ENCODE assay signal across 14 mouse cellular contexts in the genomic region with DNA sequence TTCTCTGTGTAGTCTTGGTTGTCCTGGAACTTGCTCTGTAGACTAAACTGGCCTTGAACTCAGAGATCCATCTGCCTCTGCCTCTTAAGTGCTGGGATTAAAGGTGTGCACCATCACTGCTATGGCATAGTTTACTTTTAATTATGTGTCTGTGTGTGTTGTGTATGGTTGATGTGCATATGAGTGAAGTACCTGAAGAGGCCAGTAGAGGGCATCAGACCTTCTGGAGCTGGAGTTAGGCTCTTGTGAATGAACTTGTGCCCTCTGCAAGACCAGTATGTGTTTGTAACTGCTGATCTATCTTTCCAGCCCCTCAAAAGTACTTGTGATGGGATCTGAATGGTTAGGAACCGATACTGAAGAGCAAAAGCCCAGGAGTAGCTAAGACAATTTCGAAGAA. TPM values are rescaled to one million over a fixed set of nuclear protein-coding genes. Genes with fewer than 3 reads are reported as not detected.
DNase-seq lines count a peak whose midpoint lies in the region; ATAC-seq and TF ChIP-seq lines count a peak whose summit lies in the region.
"Had no signal": no experiment of that assay in that cellular context is flagged by ENCODE, and none has a peak within 500 bp of the region (broad histone marks: within the 10 kb centered on the region; RNA-seq: fewer than 3 reads in every experiment).

No protein-coding gene starts in this region.

- H3K27me3 ChIP-seq in kidney, postnatal 0 days (ENCODE audit: insufficient read depth, low read length) = peaks cover 7% of the 10 kb centered on the region

- DNase-seq in CD4-positive, CD25-positive, alpha-beta regulatory T cell, adult 2 months (ENCODE audit: low read depth, low spot score) = peak; percentile 18
- DNase-seq in kidney, postnatal 0 days (ENCODE audit: low spot score) = no peak
- no peak for DNase-seq in kidney, adult 8-10 months
- DNase-seq in 3T3-L1 (ENCODE audit: low read depth, low spot score) = peak; percentile 47
- no peak for DNase-seq in brain, embryonic 14.5 days (ENCODE audit: low read depth)
- DNase-seq in T-cell, adult 2 months (ENCODE audit: low spot score) = no peak
- DNase-seq: heart, adult 18-20 months; kidney, postnatal 14 days; layer of hippocampus, postnatal 36 days had no signal

- H3K27ac ChIP-seq in kidney, postnatal 0 days = no peak overlapping the region
- H3K27ac ChIP-seq: hindbrain, embryonic 13.5 days had no signal

- no peak for ATAC-seq in CD4-positive, CD25-positive, alpha-beta regulatory T cell, adult 4 months
- no peak for ATAC-seq in kidney, postnatal 0 days (replicated peaks; ENCODE audit: low FRiP score, low read depth)
- no peak for ATAC-seq in granulocyte monocyte progenitor cell, adult 5-6 weeks (replicated peaks; ENCODE audit: poor library complexity, severe bottlenecking)

- H3K9me3 ChIP-seq in kidney, postnatal 0 days (replicated peaks; ENCODE audit: low read length) = no peaks in the 10 kb centered on the region
- H3K9me3 ChIP-seq: hindbrain, embryonic 13.5 days had no signal

- no peak overlapping the region for H3K9ac ChIP-seq in kidney, postnatal 0 days (ENCODE audit: low read depth, low read length)
- H3K9ac ChIP-seq: hindbrain, embryonic 13.5 days had no signal

- TF ChIP-seq POLR2A in brain, embryonic 14.5 days (IDR thresholded peaks at IDR 0.05; ENCODE audit: borderline replicate concordance, extremely low read depth, insufficient read depth, insufficient read length, poor library complexity, severe bottlenecking) = no peak

- 94% methylated on average over 2 of the region's 2 CpGs for WGBS in kidney, postnatal 0 days

- TF ChIP-seq CTCF in kidney, postnatal 0 days (IDR thresholded peaks at IDR 0.05; ENCODE audit: low read depth) = peak; percentile 48
- TF ChIP-seq CTCF in brain, embryonic 14.5 days (IDR thresholded peaks at IDR 0.05; ENCODE audit: borderline replicate concordance, extremely low read depth, insufficient read depth, insufficient read length) = peak; percentile 29; the same call in 1 of the 2 replicates

- H3K4me3 ChIP-seq in kidney, postnatal 0 days (replicated peaks; ENCODE audit: low read depth, low read length) = no peak overlapping the region
- H3K4me3 ChIP-seq: hindbrain, embryonic 13.5 days had no signal

- no peak overlapping the region for H3K4me2 ChIP-seq in kidney, postnatal 0 days (ENCODE audit: low read length)
- H3K4me2 ChIP-seq: hindbrain, embryonic 13.5 days had no signal

- no peaks in the 10 kb centered on the region for H3K4me1 ChIP-seq in kidney, postnatal 0 days (replicated peaks; ENCODE audit: insufficient read depth, low read length)
- H3K4me1 ChIP-seq: hindbrain, embryonic 13.5 days had no signal

- H3K36me3 ChIP-seq in kidney, postnatal 0 days (ENCODE audit: insufficient read depth, low read length) = no peaks in the 10 kb centered on the region
- H3K36me3 ChIP-seq: hindbrain, embryonic 13.5 days had no signal

RNA-seq across cellular contexts. Expression of gene Ppp2r2c, which starts 7.2 kb away (rescaled TPM):
- polyA plus RNA-seq in CD4-positive, CD25-positive, alpha-beta regulatory T cell, adult 4 months (2017; shearing (Covaris generic)) = not detected
- polyA plus RNA-seq in kidney, postnatal 0 days (2015; fragmentation: Nextera tagmentation; extraction: Ambion mirVana) = 0.04 and 0.11 TPM in 2 replicates
- 49.0 and 66.7 TPM in 2 replicates for polyA plus RNA-seq in brain, embryonic 14.5 days (2012; rRNA removed)
- not detected in 2 replicates for total RNA-seq in granulocyte monocyte progenitor cell, adult 5-6 weeks (2014; fragmentation: Nextera tagmentation)
- not detected in 2 replicates for total RNA-seq in granulocyte monocyte progenitor cell, adult 5-6 weeks (2017)
- total RNA-seq: monocyte, adult 5-6 weeks had no signal
- polyA plus RNA-seq: liver, adult 2 months had no signal

RNA-seq across cellular contexts. Expression of gene Man2b2, which starts 30.6 kb away (rescaled TPM):
- 10 to 100 TPM; 19.5 to 34.7 TPM for polyA plus RNA-seq in CD4-positive, CD25-positive, alpha-beta regulatory T cell, adult 4 months (2017; shearing (Covaris generic))
- polyA plus RNA-seq in kidney, postnatal 0 days (2015; fragmentation: Nextera tagmentation; extraction: Ambion mirVana) = 16.5 and 17.6 TPM in 2 replicates
- 13.8 and 18.1 TPM in 2 replicates for polyA plus RNA-seq in brain, embryonic 14.5 days (2012; rRNA removed)
- total RNA-seq in granulocyte monocyte progenitor cell, adult 5-6 weeks (2014; fragmentation: Nextera tagmentation) = 36.0 TPM in 2 replicates
- total RNA-seq in granulocyte monocyte progenitor cell, adult 5-6 weeks (2017) = 18.8 and 24.7 TPM in 2 replicates

Comparison
In these comparisons a context has a peak if more than half of its experiments do, and no peak if none do; other contexts are left out.
1. DNase-seq: peak in CD4-positive, CD25-positive, alpha-beta regulatory T cell, adult 2 months (single experiment) and 3T3-L1 (single experiment); none in kidney, postnatal 0 days (single experiment), kidney, adult 8-10 months (0 of 2), brain, embryonic 14.5 days (single experiment) and T-cell, adult 2 months (single experiment).
2. RNA of gene Ppp2r2c, which starts 7.2 kb away (polyA plus RNA-seq): 49.0 to 66.7 TPM in brain, embryonic 14.5 days; 0.04 to 0.11 TPM in kidney, postnatal 0 days and not detected in CD4-positive, CD25-positive, alpha-beta regulatory T cell, adult 4 months; every median in the first group is over 10 times any median in the second.